Mouse (Mus musculus) lung, postnatal 0 days (tissue): ENCODE results near the gene Grk3.

ENCODE experiments used
- CTCF ChIP-seq: IDR thresholded peaks from 2 replicates; pipeline ENCODE4 v1.5.1; 2016; ENCODE audit warnings: antibody characterized with exemption, mild to moderate bottlenecking
- EP300 ChIP-seq: IDR thresholded peaks from 2 replicates; pipeline ENCODE4 v1.6.1; 2016; ENCODE audit warnings: antibody characterized with exemption, mild to moderate bottlenecking, control low read depth

DNA sequence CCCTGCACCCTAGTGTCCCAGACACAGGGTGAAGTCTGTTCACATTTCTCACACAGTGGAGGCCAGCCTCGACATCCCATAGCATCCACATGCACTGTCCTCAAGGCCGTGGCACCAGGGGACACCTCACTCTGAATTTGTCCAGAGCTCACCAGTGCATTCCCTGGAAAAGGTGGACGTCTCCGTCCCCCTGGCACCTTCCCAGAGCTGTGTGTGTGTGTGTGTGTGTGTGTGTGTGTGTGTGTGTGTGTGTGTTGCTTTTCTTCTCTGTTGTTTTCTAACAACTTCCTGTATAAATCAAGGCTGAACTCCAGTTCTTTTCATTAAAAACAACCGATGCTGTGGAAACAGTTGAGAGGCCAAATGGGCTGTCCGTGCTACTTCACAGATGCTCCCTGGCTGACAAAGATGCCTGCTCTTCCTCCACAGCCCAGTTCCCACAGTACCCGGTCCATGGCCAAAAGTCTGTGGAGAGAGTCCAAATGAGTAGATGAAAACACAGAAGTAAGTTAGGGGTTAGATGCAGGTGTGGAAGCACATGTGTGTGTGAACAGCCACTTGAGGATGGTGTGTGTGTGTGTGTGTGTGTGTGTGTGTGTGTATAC lies 35.1 kb upstream of the Grk3 start:
- TF ChIP-seq EP300 (no peak), CTCF (no peak)
